Mouse (Mus musculus): Measurements from ENCODE around the gene Ccdc12. TPM values are rescaled to one million over a fixed set of nuclear protein-coding genes. Genes with fewer than 3 reads are reported as not detected.

Gene Ccdc12
- polyA plus RNA-seq, 1 experiment from 2014 or later: 122 TPM

DNA sequence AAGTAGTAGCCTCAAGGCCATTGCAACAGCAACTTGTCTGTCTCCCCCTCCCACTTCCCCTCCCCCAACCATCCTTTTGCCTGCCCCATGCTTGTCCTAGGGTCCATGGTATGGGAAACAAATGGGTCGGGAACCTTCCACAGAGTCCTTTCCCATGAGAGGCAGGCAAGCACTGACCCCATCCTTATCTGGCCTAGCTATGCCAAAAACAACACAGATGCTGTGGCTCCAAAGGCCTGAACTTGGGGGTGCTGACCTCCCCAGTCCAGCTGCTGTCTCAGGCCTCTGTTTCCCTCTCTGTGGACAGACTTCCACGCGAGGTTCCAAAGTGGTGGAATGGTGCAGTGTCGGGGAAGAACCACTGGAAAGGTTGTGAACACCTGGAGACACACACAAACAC is 97.5 kb downstream of the Ccdc12 start:
- no peak overlapping the region for H3K9ac ChIP-seq
- H3K36me3 ChIP-seq: no peaks in the 10 kb centered on the region
- 56% methylated on average over 2 of the region's 4 CpGs for WGBS
- no peak overlapping the region for H3K4me2 ChIP-seq
- no peak overlapping the region for H3K27ac ChIP-seq
- no peak for ATAC-seq (ENCODE audit: low FRiP score)
- H3K27me3 ChIP-seq: 0 out of 2 replicates have a peak, but pooled peaks cover 8% of the 10 kb centered on the region
- no peaks in the 10 kb centered on the region for H3K9me3 ChIP-seq
- no peaks in the 10 kb centered on the region for H3K4me1 ChIP-seq (replicated peaks)
- H3K4me3 ChIP-seq: no peak overlapping the region

DNA sequence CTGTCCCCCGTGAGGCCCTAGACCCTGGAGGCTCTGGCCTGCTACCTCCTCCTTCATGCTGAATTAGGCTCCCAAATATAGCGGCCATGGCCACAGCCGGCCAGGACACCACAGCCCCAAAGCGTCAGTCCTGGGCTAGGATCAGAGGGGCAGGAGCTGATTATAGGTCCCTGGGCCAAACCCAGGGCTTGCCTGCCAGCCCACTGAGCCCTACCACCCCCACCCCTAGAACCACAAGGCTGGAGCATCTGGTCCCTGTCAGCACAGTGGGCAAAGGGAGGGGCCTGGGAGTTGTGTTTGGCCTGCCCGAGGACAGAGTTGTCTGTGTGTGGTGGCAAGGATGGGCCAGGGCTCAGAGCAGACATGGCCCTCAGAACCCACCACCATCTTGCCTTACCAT is 101.5 kb downstream of the Ccdc12 start:
- Histone ChIP-seq H3K27ac (no peak overlapping the region), H3K9ac (peak overlapping the region; percentile 8; the same call in 1 of the 2 replicates), H3K4me1 (replicated peaks) (no peaks in the 10 kb centered on the region), H3K4me2 (no peak overlapping the region), H3K4me3 (no peak overlapping the region), H3K36me3 (no peaks in the 10 kb centered on the region), H3K9me3 (no peaks in the 10 kb centered on the region), H3K27me3 (no peaks in the 10 kb centered on the region)
- 86% methylated on average over 5 of the region's 5 CpGs for WGBS
- ATAC-seq (ENCODE audit: low FRiP score): no peak

DNA sequence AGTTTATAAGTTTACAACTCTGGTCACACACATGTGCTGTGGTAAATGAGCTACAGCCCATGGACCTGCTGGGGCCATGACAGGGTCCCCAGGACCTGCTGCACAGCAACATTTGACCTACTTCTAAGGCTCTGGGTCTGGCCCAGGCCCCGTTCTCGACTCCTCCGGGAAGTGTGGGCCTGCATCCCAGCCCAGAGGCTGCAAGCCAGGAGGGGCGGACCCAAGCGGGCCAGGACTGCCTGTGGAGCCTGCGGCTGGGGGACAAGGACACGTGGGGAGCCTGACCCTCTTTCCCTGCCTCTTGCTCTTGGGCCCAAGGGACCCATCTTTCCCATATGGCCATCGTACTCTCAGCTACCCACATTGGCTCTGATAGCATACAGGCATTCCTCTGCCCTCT is 102.3 kb downstream of the Ccdc12 start:
- Histone ChIP-seq H3K4me3 (no peak overlapping the region), H3K9ac (no peak overlapping the region), H3K4me2 (no peak overlapping the region), H3K4me1 (replicated peaks) (no peaks in the 10 kb centered on the region), H3K27me3 (peaks cover 4% of the 10 kb centered on the region), H3K9me3 (no peaks in the 10 kb centered on the region), H3K36me3 (no peaks in the 10 kb centered on the region), H3K27ac (no peak overlapping the region)
- 74% methylated on average over 8 of the region's 8 CpGs for WGBS
- ATAC-seq (ENCODE audit: low FRiP score): no peak

DNA sequence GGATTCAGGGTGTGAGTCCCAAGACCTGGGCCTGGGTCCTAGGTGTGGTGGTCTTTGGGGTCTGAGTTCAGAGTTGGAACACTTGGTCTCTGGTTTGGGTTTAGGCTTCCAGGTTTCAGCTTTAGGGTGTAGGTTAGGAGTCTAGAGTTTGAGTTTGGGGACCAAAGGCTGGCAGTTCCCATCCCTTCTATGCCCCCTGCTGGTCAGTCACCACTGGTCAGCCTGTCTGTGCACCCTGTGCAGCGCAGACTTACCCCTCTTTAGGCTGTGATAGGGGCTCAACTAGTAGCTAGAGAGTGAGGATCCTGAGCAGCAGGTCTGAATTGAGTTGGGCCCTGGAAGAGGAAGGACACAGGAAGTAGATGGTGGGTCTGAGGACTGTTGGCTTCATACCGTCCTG is 103.0 kb downstream of the Ccdc12 start:
- ATAC-seq (ENCODE audit: low FRiP score): no peak
- no peaks in the 10 kb centered on the region for H3K36me3 ChIP-seq
- no peaks in the 10 kb centered on the region for H3K4me1 ChIP-seq (replicated peaks)
- no peak overlapping the region for H3K4me2 ChIP-seq
- no peaks in the 10 kb centered on the region for H3K9me3 ChIP-seq
- no peak overlapping the region for H3K4me3 ChIP-seq
- H3K27me3 ChIP-seq: peaks cover 10% of the 10 kb centered on the region
- no peak overlapping the region for H3K9ac ChIP-seq
- H3K27ac ChIP-seq: no peak overlapping the region
- WGBS: 47% methylated on average over 2 of the region's 2 CpGs

DNA sequence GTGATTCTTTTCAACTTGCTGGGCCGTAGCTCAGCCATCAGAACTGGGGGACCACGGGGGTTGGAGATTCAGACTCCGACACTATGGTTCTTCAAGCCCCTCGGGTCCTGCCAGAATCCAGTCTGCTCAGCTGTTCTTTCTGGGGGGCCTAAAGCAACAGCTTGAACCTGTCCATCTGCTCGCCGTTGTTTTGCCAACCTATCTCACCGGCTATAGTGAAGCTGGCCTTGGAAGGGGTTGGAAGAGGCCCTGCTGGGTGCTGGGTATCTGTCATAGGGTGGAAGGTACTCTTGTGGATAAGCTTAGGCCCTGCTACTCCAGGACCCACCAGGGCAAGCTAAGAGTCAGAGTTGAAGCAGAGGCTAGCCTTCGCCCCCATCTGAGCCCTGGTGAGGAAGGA is 104.6 kb downstream of the Ccdc12 start:
- no peak overlapping the region for H3K27ac ChIP-seq
- H3K9me3 ChIP-seq: no peaks in the 10 kb centered on the region
- no peak for ATAC-seq (ENCODE audit: low FRiP score)
- H3K36me3 ChIP-seq: no peaks in the 10 kb centered on the region
- no peak overlapping the region for H3K4me2 ChIP-seq
- peaks cover 12% of the 10 kb centered on the region for H3K27me3 ChIP-seq
- WGBS: 89% methylated on average over 8 of the region's 8 CpGs
- H3K4me3 ChIP-seq: no peak overlapping the region
- H3K9ac ChIP-seq: no peak overlapping the region
- no peaks in the 10 kb centered on the region for H3K4me1 ChIP-seq (replicated peaks)

Small RNA genes within 50 kb of the gene (microRNA-seq; reads per million reads assigned to microRNA genes)
- not detected for gene Mir8107

Other genes starting within 250 kb of the Ccdc12 start
- 23.4 and 25.2 TPM in 2 replicates for gene Ptpn23, start 248.3 kb upstream of the Ccdc12 start, polyA plus RNA-seq (2015; fragmentation: Nextera tagmentation; extraction: Ambion mirVana)
- 1.4 and 2.8 TPM in 2 replicates for gene Ngp, start 236.8 kb upstream of the Ccdc12 start, polyA plus RNA-seq (2015; fragmentation: Nextera tagmentation; extraction: Ambion mirVana)
- 16.4 and 17.1 TPM in 2 replicates for gene Klhl18, start 179.8 kb upstream of the Ccdc12 start, polyA plus RNA-seq (2015; fragmentation: Nextera tagmentation; extraction: Ambion mirVana)
- 3.0 and 6.2 TPM in 2 replicates for gene Kif9, start 179.5 kb upstream of the Ccdc12 start, polyA plus RNA-seq (2015; fragmentation: Nextera tagmentation; extraction: Ambion mirVana)
- 37.9 and 40.3 TPM in 2 replicates for gene Setd2, start 123.9 kb upstream of the Ccdc12 start, polyA plus RNA-seq (2015; fragmentation: Nextera tagmentation; extraction: Ambion mirVana)
- 34.9 and 38.0 TPM in 2 replicates for gene Nradd, start 32.1 kb upstream of the Ccdc12 start, polyA plus RNA-seq (2015; fragmentation: Nextera tagmentation; extraction: Ambion mirVana)
- 2.4 TPM in 2 replicates for gene Nbeal2, start 2.3 kb upstream of the Ccdc12 start, polyA plus RNA-seq (2015; fragmentation: Nextera tagmentation; extraction: Ambion mirVana)
- 1.4 and 3.8 TPM in 2 replicates for gene Myl3, start 85.4 kb downstream of the Ccdc12 start, polyA plus RNA-seq (2015; fragmentation: Nextera tagmentation; extraction: Ambion mirVana)
- 13.7 and 13.8 TPM in 2 replicates for gene Pth1r, start 90.6 kb downstream of the Ccdc12 start, polyA plus RNA-seq (2015; fragmentation: Nextera tagmentation; extraction: Ambion mirVana)
- not detected in 2 replicates for gene Prss42, start 141.7 kb downstream of the Ccdc12 start, polyA plus RNA-seq (2015; fragmentation: Nextera tagmentation; extraction: Ambion mirVana)
- gene Prss44, start 157.5 kb downstream of the Ccdc12 start, polyA plus RNA-seq (2015; fragmentation: Nextera tagmentation; extraction: Ambion mirVana): not detected in 2 replicates
- not detected in 2 replicates for gene Prss43, start 170.2 kb downstream of the Ccdc12 start, polyA plus RNA-seq (2015; fragmentation: Nextera tagmentation; extraction: Ambion mirVana)
- gene Prss45, start 178.1 kb downstream of the Ccdc12 start, polyA plus RNA-seq (2015; fragmentation: Nextera tagmentation; extraction: Ambion mirVana): not detected in 2 replicates
- gene Prss46, start 188.0 kb downstream of the Ccdc12 start, polyA plus RNA-seq (2015; fragmentation: Nextera tagmentation; extraction: Ambion mirVana): not detected in 2 replicates
- gene Prss50, start 201.5 kb downstream of the Ccdc12 start, polyA plus RNA-seq (2015; fragmentation: Nextera tagmentation; extraction: Ambion mirVana): 0.18 and 0.19 TPM in 2 replicates
- gene Als2cl, start 223.4 kb downstream of the Ccdc12 start, polyA plus RNA-seq (2015; fragmentation: Nextera tagmentation; extraction: Ambion mirVana): 0.90 and 1.5 TPM in 2 replicates
- 1.2 and 1.4 TPM in 2 replicates for gene Tmie, start 223.6 kb downstream of the Ccdc12 start, polyA plus RNA-seq (2015; fragmentation: Nextera tagmentation; extraction: Ambion mirVana)

All from hindbrain, embryonic 13.5 days (tissue).